In genomic region chr19:32572191-32572590, GRCm38 (mm10) we compare ENCODE assay signal across 16 mouse cellular contexts.
"Had no signal": no experiment of that assay in that cellular context is flagged by ENCODE, and none has a peak within 500 bp of the region (broad histone marks: within the 10 kb centered on the region; RNA-seq: fewer than 3 reads in every experiment).

No protein-coding gene starts in this region.

- H3K9ac ChIP-seq: neural tube, embryonic 13.5 days; neural tube, embryonic 15.5 days; stomach, embryonic 15.5 days had no signal

- DNase-seq: retina, postnatal 1 day; right cerebral cortex, adult 18-20 months; right cerebral cortex, postnatal 14 days; right cerebral cortex, postnatal 25 days; right cerebral cortex, postnatal 4 days; spleen, adult 18-20 months; thymus, adult 18-20 months; thymus, adult 2 months; thymus, postnatal 14 days; thymus, postnatal 25 days; thymus, postnatal 36 days; thymus, postnatal 4 days had no signal

- H3K4me2 ChIP-seq: neural tube, embryonic 13.5 days; neural tube, embryonic 15.5 days; stomach, embryonic 15.5 days had no signal

- H3K27me3 ChIP-seq: neural tube, embryonic 13.5 days; neural tube, embryonic 15.5 days; stomach, embryonic 15.5 days had no signal

- H3K4me3 ChIP-seq: neural tube, embryonic 13.5 days; neural tube, embryonic 15.5 days; stomach, embryonic 15.5 days had no signal

- H3K4me1 ChIP-seq: neural tube, embryonic 13.5 days; neural tube, embryonic 15.5 days; stomach, embryonic 15.5 days had no signal

- H3K27ac ChIP-seq: neural tube, embryonic 13.5 days; neural tube, embryonic 15.5 days; stomach, embryonic 15.5 days; stomach, postnatal 0 days had no signal

- H3K9me3 ChIP-seq: neural tube, embryonic 13.5 days; neural tube, embryonic 15.5 days; stomach, embryonic 15.5 days had no signal

- H3K36me3 ChIP-seq: neural tube, embryonic 13.5 days; neural tube, embryonic 15.5 days; stomach, embryonic 15.5 days had no signal
